Mouse (Mus musculus) embryonic stem cell, embryonic (primary cell): ENCODE results near the gene Gm20814.
"Not testable (repeated sequence)": the region's sequence is repeated elsewhere in the genome, so short reads cannot be mapped to it uniquely, and the experiment has no call there.

Experiments
- CTCF ChIA-PET, 4 experiments: fragments of 300-600 bp in 2 of 4; fragments of 350-600 bp in 2 of 4; sonication (Branson Sonifier 250); formaldehyde crosslinking; loops; one replicate each; lab custom pipeline; 2022; ENCODE audit warnings: inconsistent platforms in 2 of 4; lab: Charles Lee
- POLR2A ChIA-PET, 4 experiments: fragments of 300-600 bp in 2 of 4; fragments of 350-600 bp in 2 of 4; sonication (Branson Sonifier 250); formaldehyde crosslinking; loops; one replicate each; lab custom pipeline; 2022; ENCODE audit warnings: antibody characterized with exemption in 4 of 4, inconsistent platforms in 1 of 4; lab: Charles Lee

Gm20814 gene

GRCm38 (mm10) chrY:75195556-75195955 is at the start of gene Gm20814:
Gm20814 (plus strand) TSS chrY:75195856.
- CTCF ChIA-PET, POLR2A ChIA-PET: not testable (repeated sequence)
